Mouse (Mus musculus): Measurements from ENCODE around the gene Zmiz1. TPM values are rescaled to one million over a fixed set of nuclear protein-coding genes. Genes with fewer than 3 reads are reported as not detected.
A peak's percentile ranks its signal among the peaks of the same experiment; 100 is the strongest.

Gene Zmiz1
- polyA plus RNA-seq, 1 experiment from 2014 or later = 91.0 TPM

GRCm38 (mm10) chr14:25543098-25543497 lies 84.1 kb downstream of the Zmiz1 start:
- no peak overlapping the region for H3K27ac ChIP-seq (replicated peaks; ENCODE audit: low read depth, low read length)
- no peak for DNase-seq
- peaks cover 56% of the 10 kb centered on the region for H3K36me3 ChIP-seq (ENCODE audit: control insufficient read depth, insufficient read depth, low read length)
- no peak for ATAC-seq (ENCODE audit: low FRiP score, low TSS enrichment)
- H3K4me1 ChIP-seq (ENCODE audit: control insufficient read depth, insufficient read depth, low read length) = peaks cover 3% of the 10 kb centered on the region; the same call in 1 of the 2 replicates
- H3K9ac ChIP-seq (replicated peaks; ENCODE audit: low read length) = no peak overlapping the region
- no peak overlapping the region for H3K4me2 ChIP-seq (ENCODE audit: low read length)
- no peak overlapping the region for H3K4me3 ChIP-seq (replicated peaks; ENCODE audit: low read depth, low read length)
- WGBS = 95% methylated on average over 4 of the region's 4 CpGs
- H3K27me3 ChIP-seq (ENCODE audit: control insufficient read depth, insufficient read depth, low read length) = no peaks in the 10 kb centered on the region
- H3K9me3 ChIP-seq (ENCODE audit: control insufficient read depth, low read length) = no peaks in the 10 kb centered on the region

DNA sequence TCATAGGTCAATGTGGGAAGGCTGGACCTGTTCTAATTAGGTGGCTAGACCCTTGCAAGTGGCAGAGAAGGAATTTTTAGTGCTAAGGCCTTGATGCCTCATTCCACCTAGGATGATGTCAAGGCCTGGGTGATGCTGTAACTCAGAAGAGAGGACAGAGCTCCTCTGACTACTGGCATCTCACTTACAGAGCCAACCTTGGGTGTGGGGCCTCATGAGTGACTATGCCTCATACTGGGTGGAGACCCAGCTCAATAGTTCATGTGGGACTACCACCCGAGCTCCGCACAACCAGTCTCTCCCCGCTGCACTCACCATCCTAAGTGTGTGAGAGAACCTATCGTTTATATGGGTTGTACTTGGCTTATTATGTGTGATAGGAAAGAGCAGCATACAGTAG lies 84.9 kb downstream of the Zmiz1 start:
- Histone ChIP-seq H3K4me2 (ENCODE audit: low read length) (no peak overlapping the region), H3K4me1 (ENCODE audit: control insufficient read depth, insufficient read depth, low read length) (peaks cover 12% of the 10 kb centered on the region), H3K36me3 (ENCODE audit: control insufficient read depth, insufficient read depth, low read length) (peaks cover 50% of the 10 kb centered on the region), H3K4me3 (replicated peaks; ENCODE audit: low read depth, low read length) (no peak overlapping the region), H3K9me3 (ENCODE audit: control insufficient read depth, low read length) (no peaks in the 10 kb centered on the region), H3K27me3 (ENCODE audit: control insufficient read depth, insufficient read depth, low read length) (no peaks in the 10 kb centered on the region), H3K27ac (replicated peaks; ENCODE audit: low read depth, low read length) (no peak overlapping the region), H3K9ac (replicated peaks; ENCODE audit: low read length) (no peak overlapping the region)
- 97% methylated on average over 4 of the region's 4 CpGs for WGBS
- no peak for DNase-seq
- ATAC-seq (ENCODE audit: low FRiP score, low TSS enrichment) = no peak

DNA sequence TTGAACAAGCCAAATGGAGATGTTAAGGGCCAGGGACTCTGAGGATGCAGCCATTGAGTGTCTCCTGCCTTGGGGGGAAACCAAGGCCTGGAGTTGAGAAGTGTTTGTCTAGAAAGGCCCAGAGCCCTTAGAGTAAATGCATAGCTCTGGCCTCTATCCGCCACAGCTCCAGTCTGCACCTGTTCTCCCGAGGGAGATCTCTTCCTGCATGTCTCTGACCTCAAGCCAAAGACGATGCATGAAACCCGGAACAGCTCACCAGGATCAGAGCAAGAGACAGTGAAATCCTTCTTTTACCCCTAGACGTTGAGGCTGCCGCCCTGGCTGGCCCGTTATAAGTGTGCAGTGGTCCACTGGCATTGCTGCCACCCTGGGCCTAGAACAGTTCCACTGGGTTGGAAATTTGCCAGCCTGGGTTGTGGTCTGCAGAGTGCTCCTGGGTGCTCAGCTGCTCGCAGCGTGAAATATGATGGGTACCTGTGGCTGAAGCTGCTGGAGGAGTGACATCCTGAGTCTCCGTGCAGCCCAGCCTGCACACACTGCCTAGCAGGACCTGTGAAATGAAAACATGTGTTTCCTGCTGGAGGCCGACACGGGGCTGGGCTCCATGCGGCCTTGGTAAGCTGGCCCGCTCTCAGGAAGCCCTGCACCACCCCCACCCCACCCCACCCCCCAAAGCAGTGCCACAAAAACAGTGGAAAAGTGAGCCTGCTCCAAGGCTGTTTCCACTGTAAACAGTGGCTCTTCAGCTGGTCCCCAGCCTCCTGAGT lies 88.1 kb downstream of the Zmiz1 start:
- WGBS = 61% methylated on average over 14 of the region's 14 CpGs
- Histone ChIP-seq H3K9me3 (ENCODE audit: control insufficient read depth, low read length) (no peaks in the 10 kb centered on the region), H3K4me2 (ENCODE audit: low read length) (no peak overlapping the region), H3K27ac (replicated peaks; ENCODE audit: low read depth, low read length) (peak overlapping the region; percentile 41; the same call in 1 of the 2 replicates), H3K4me1 (ENCODE audit: control insufficient read depth, insufficient read depth, low read length) (peaks cover 36% of the 10 kb centered on the region), H3K36me3 (ENCODE audit: control insufficient read depth, insufficient read depth, low read length) (peaks cover 31% of the 10 kb centered on the region), H3K4me3 (replicated peaks; ENCODE audit: low read depth, low read length) (no peak overlapping the region), H3K9ac (replicated peaks; ENCODE audit: low read length) (no peak overlapping the region), H3K27me3 (ENCODE audit: control insufficient read depth, insufficient read depth, low read length) (no peaks in the 10 kb centered on the region)
- no peak for ATAC-seq (ENCODE audit: low FRiP score, low TSS enrichment)
- DNase-seq = no peak

GRCm38 (mm10) chr14:25547882-25548281 lies 88.9 kb downstream of the Zmiz1 start:
- DNase-seq (no peak), ATAC-seq (ENCODE audit: low FRiP score, low TSS enrichment) (no peak)
- Histone ChIP-seq H3K4me2 (ENCODE audit: low read length) (no peak overlapping the region), H3K36me3 (ENCODE audit: control insufficient read depth, insufficient read depth, low read length) (peaks cover 31% of the 10 kb centered on the region), H3K4me3 (replicated peaks; ENCODE audit: low read depth, low read length) (no peak overlapping the region), H3K9me3 (ENCODE audit: control insufficient read depth, low read length) (no peaks in the 10 kb centered on the region), H3K27me3 (ENCODE audit: control insufficient read depth, insufficient read depth, low read length) (no peaks in the 10 kb centered on the region), H3K27ac (replicated peaks; ENCODE audit: low read depth, low read length) (peak overlapping the region; percentile 47; the same call in 1 of the 2 replicates), H3K4me1 (ENCODE audit: control insufficient read depth, insufficient read depth, low read length) (peaks cover 37% of the 10 kb centered on the region), H3K9ac (replicated peaks; ENCODE audit: low read length) (no peak overlapping the region)
- 88% methylated on average over 9 of the region's 9 CpGs for WGBS

DNA sequence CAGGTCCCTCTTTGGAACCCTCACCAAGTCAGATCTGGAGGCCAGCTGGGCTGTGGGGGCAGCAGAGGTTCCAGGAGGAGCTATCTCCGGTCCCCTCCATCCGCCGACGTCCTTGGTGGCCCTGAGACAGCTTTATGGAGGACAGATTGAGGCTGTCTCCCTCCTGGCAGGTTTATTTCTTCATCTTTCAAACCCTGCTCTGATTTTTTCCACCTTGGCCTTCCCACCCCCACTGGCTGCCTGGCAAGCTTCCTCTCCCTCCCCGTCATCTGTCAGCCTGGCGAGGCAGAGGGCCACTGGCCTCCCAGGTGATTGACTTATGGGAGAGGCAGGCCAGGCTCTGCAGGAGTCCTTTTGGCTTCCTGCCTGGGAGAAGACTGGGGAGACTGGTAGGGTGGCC lies 89.7 kb downstream of the Zmiz1 start:
- Histone ChIP-seq H3K4me3 (replicated peaks; ENCODE audit: low read depth, low read length) (no peak overlapping the region), H3K9me3 (ENCODE audit: control insufficient read depth, low read length) (no peaks in the 10 kb centered on the region), H3K4me1 (ENCODE audit: control insufficient read depth, insufficient read depth, low read length) (peaks cover 45% of the 10 kb centered on the region), H3K36me3 (ENCODE audit: control insufficient read depth, insufficient read depth, low read length) (peaks cover 31% of the 10 kb centered on the region), H3K27me3 (ENCODE audit: control insufficient read depth, insufficient read depth, low read length) (no peaks in the 10 kb centered on the region), H3K4me2 (ENCODE audit: low read length) (no peak overlapping the region), H3K9ac (replicated peaks; ENCODE audit: low read length) (no peak overlapping the region), H3K27ac (replicated peaks; ENCODE audit: low read depth, low read length) (peak overlapping the region; percentile 47)
- ATAC-seq (ENCODE audit: low FRiP score, low TSS enrichment) = no peak
- no peak for DNase-seq
- WGBS = 79% methylated on average over 6 of the region's 6 CpGs

- Histone ChIP-seq H3K27me3 (ENCODE audit: control insufficient read depth, insufficient read depth, low read length) (no peaks in the 10 kb centered on the region), H3K4me1 (ENCODE audit: control insufficient read depth, insufficient read depth, low read length) (peaks cover 47% of the 10 kb centered on the region), H3K9me3 (ENCODE audit: control insufficient read depth, low read length) (no peaks in the 10 kb centered on the region), H3K27ac (replicated peaks; ENCODE audit: low read depth, low read length) (peak overlapping the region; percentile 74), H3K4me2 (ENCODE audit: low read length) (no peak overlapping the region), H3K4me3 (replicated peaks; ENCODE audit: low read depth, low read length) (no peak overlapping the region), H3K9ac (replicated peaks; ENCODE audit: low read length) (no peak overlapping the region), H3K36me3 (ENCODE audit: control insufficient read depth, insufficient read depth, low read length) (peaks cover 31% of the 10 kb centered on the region)
- no peak for ATAC-seq (ENCODE audit: low FRiP score, low TSS enrichment)
- WGBS = 90% methylated on average over 7 of the region's 7 CpGs
- no peak for DNase-seq
These were observed 90.1 kb downstream of the Zmiz1 start for GRCm38 (mm10) chr14:25549125-25549524.

- Histone ChIP-seq H3K4me2 (ENCODE audit: low read length) (0 out of 2 replicates have a peak overlapping the region, but pooled peaks have one; percentile 1), H3K4me1 (ENCODE audit: control insufficient read depth, insufficient read depth, low read length) (peaks cover 56% of the 10 kb centered on the region), H3K9me3 (ENCODE audit: control insufficient read depth, low read length) (no peaks in the 10 kb centered on the region), H3K36me3 (ENCODE audit: control insufficient read depth, insufficient read depth, low read length) (peaks cover 26% of the 10 kb centered on the region), H3K9ac (replicated peaks; ENCODE audit: low read length) (no peak overlapping the region), H3K27ac (replicated peaks; ENCODE audit: low read depth, low read length) (peak overlapping the region; percentile 74), H3K4me3 (replicated peaks; ENCODE audit: low read depth, low read length) (no peak overlapping the region), H3K27me3 (ENCODE audit: control insufficient read depth, insufficient read depth, low read length) (no peaks in the 10 kb centered on the region)
- ATAC-seq (ENCODE audit: low FRiP score, low TSS enrichment) = peak; percentile 74
- 7% methylated on average over 10 of the region's 10 CpGs for WGBS
- peak; percentile 91 for DNase-seq
These were observed 91.2 kb downstream of the Zmiz1 start for GRCm38 (mm10) chr14:25549871-25550840.

GRCm38 (mm10) chr14:25551731-25552130 lies 92.7 kb downstream of the Zmiz1 start:
- peak; percentile 35 for DNase-seq
- Histone ChIP-seq H3K9ac (replicated peaks; ENCODE audit: low read length) (no peak overlapping the region), H3K36me3 (ENCODE audit: control insufficient read depth, insufficient read depth, low read length) (peaks cover 11% of the 10 kb centered on the region)

More at GRCm38 (mm10) chr14:25551731-25552130, 92.7 kb downstream of the Zmiz1 start:
- Histone ChIP-seq H3K27ac (replicated peaks; ENCODE audit: low read depth, low read length) (no peak overlapping the region), H3K4me3 (replicated peaks; ENCODE audit: low read depth, low read length) (no peak overlapping the region), H3K27me3 (ENCODE audit: control insufficient read depth, insufficient read depth, low read length) (no peaks in the 10 kb centered on the region), H3K9me3 (ENCODE audit: control insufficient read depth, low read length) (no peaks in the 10 kb centered on the region), H3K4me2 (ENCODE audit: low read length) (no peak overlapping the region), H3K4me1 (ENCODE audit: control insufficient read depth, insufficient read depth, low read length) (peaks cover 71% of the 10 kb centered on the region)
- WGBS = 10% methylated on average over 2 of the region's 2 CpGs
- ATAC-seq (ENCODE audit: low FRiP score, low TSS enrichment) = no peak

Data from midbrain, embryonic 14.5 days (tissue).